Mouse (Mus musculus): ENCODE results near the gene Izumo4. TPM values are rescaled to one million over a fixed set of nuclear protein-coding genes. Genes with fewer than 3 reads are reported as not detected.
A peak's percentile ranks its signal among the peaks of the same experiment; 100 is the strongest.

The Izumo4 gene
- total and polyA plus RNA-seq, 3 experiments, result 2.7 to 9.6 (median 5.9) TPM

- Histone ChIP-seq H3K27me3 (replicated peaks) (no peaks in the 10 kb centered on the region), H3K79me2 (replicated peaks; ENCODE audit: control insufficient read depth, extremely low read depth, insufficient read depth, poor library complexity, severe bottlenecking) (peaks cover 30% of the 10 kb centered on the region), H3K27ac (ENCODE audit: insufficient read depth, low read depth) (peak overlapping the region; percentile 93), H3K9me3 (replicated peaks; ENCODE audit: low read length) (no peaks in the 10 kb centered on the region), H3K9ac (ENCODE audit: insufficient read depth, low read depth) (peak overlapping the region; percentile 26; the same call in 1 of the 2 replicates), H3K4me3 (replicated peaks in 1 of 3; ENCODE audit: low read depth in 2 of 3, low read length in 2 of 3, poor library complexity in 1 of 3) (peak overlapping the region in 2 of 3 experiments; percentile 14 to 35), H3K4me2 (ENCODE audit: insufficient read depth, low read depth, poor library complexity, severe bottlenecking) (peak overlapping the region; percentile 43), H3K4me1 (ENCODE audit: control insufficient read depth in 1 of 2, insufficient read depth in 2 of 2) (peaks cover 35 to 70% of the 10 kb centered on the region in 2 experiments), H3K36me3 (replicated peaks in 1 of 2; ENCODE audit: control insufficient read depth in 1 of 2, insufficient read depth in 1 of 2, low read length in 1 of 2) (peaks cover 0 to 20% of the 10 kb centered on the region in 2 experiments)
- dilution Hi-C loops (cut with MboI; ENCODE audit: extremely low pct_ligation_motif_present, extremely low pct_unique_long_range_greater_than_20kb, low sequenced_read_pairs) (no loop called here), in situ Hi-C loops (cut with MboI; ENCODE audit: low pct_ligation_motif_present, low pct_unique_long_range_greater_than_20kb, low sequenced_read_pairs) (loop anchor here (25.0 kb wide), 1 partner anchor 261 kb away; the partner anchor contains the start of gene Tcf3)
- DNase-seq (ENCODE audit: extremely low read depth), result no peak
- no peak for TF ChIP-seq CHD1 (IDR thresholded peaks at IDR 0.05; ENCODE audit: low read depth, low read length)
- TF ChIP-seq BHLHE40 (IDR thresholded peaks at IDR 0.05; ENCODE audit: low read depth, low read length), result no peak
- no peak for TF ChIP-seq ETS1 (conservative IDR thresholded peaks at IDR 0.05; ENCODE audit: low read depth, low read length)
- TF ChIP-seq EP300 (IDR thresholded peaks at IDR 0.05; ENCODE audit: low read length), result no peak
- no peak for TF ChIP-seq GABPA (IDR thresholded peaks at IDR 0.05; ENCODE audit: insufficient replicate concordance, low read depth, low read length)
- no peak for TF ChIP-seq E2F4 (IDR thresholded peaks at IDR 0.05; ENCODE audit: insufficient replicate concordance, low read depth, low read length)
- no peak for TF ChIP-seq NELFE (IDR thresholded peaks at IDR 0.05; ENCODE audit: low read depth, low read length)
- TF ChIP-seq MAX (IDR thresholded peaks at IDR 0.05; ENCODE audit: low read length), result no peak
- no peak for TF ChIP-seq KAT2A (IDR thresholded peaks at IDR 0.05; ENCODE audit: insufficient replicate concordance, low read length)
- TF ChIP-seq JUN (IDR thresholded peaks at IDR 0.05; ENCODE audit: insufficient read depth, low read depth, low read length), result no peak
- TF ChIP-seq ZKSCAN1 (IDR thresholded peaks at IDR 0.05; ENCODE audit: borderline replicate concordance, low read depth, low read length), result no peak
- no peak for TF ChIP-seq SIN3A (IDR thresholded peaks at IDR 0.05; ENCODE audit: low read length)
- TF ChIP-seq CHD2 (IDR thresholded peaks at IDR 0.05; ENCODE audit: low read length), result no peak
- no peak for TF ChIP-seq POLR2A (IDR thresholded peaks at IDR 0.05; ENCODE audit: low read depth, low read length)
- no peak for TF ChIP-seq UBTF (IDR thresholded peaks at IDR 0.05; ENCODE audit: low read depth, low read length)
Observed at GRCm38 (mm10) chr10:80697812-80698211, 4.2 kb upstream of the Izumo4 start.

DNA sequence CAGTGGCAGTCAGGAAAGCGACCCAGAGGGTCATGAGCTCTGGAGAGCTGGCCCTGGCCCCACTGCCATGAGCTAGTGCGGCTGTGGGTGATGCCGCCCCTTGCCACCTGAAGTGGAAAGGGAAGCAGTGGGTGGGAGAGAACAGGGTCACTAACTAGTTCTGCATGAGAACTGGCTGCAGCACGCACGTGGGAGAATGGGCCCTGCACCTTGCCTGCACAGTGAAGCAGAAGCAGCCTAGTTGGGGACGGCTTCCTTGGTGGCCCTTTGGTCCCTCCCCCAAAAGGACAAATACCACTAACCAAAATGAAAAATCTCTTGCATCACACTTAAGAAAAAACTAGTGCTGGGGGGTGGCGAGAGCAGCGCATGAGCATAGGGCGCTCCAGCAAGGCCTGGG, 3.4 kb upstream of the Izumo4 start:
- peaks cover 0 to 15% of the 10 kb centered on the region in 2 experiments for H3K36me3 ChIP-seq (replicated peaks in 1 of 2; ENCODE audit: control insufficient read depth in 1 of 2, insufficient read depth in 1 of 2, low read length in 1 of 2)
- H3K4me3 ChIP-seq (replicated peaks in 1 of 3; ENCODE audit: low read depth in 2 of 3, low read length in 2 of 3, poor library complexity in 1 of 3), result peak overlapping the region in 2 of 3 experiments; percentile 27 to 35
- no peak for DNase-seq (ENCODE audit: extremely low read depth)
- H3K27me3 ChIP-seq (replicated peaks), result no peaks in the 10 kb centered on the region
- peak overlapping the region; percentile 43 for H3K4me2 ChIP-seq (ENCODE audit: insufficient read depth, low read depth, poor library complexity, severe bottlenecking)
- H3K4me1 ChIP-seq (ENCODE audit: control insufficient read depth in 1 of 2, insufficient read depth in 2 of 2), result peaks cover 32 to 69% of the 10 kb centered on the region in 2 experiments
- in situ Hi-C loops (cut with MboI; ENCODE audit: low pct_ligation_motif_present, low pct_unique_long_range_greater_than_20kb, low sequenced_read_pairs), result loop anchor here (25.0 kb wide), 1 partner anchor 261 kb away; the partner anchor contains the start of gene Tcf3
- dilution Hi-C loops (cut with MboI; ENCODE audit: extremely low pct_ligation_motif_present, extremely low pct_unique_long_range_greater_than_20kb, low sequenced_read_pairs), result no loop called here
- H3K9me3 ChIP-seq (replicated peaks; ENCODE audit: low read length), result no peaks in the 10 kb centered on the region
- peaks cover 23% of the 10 kb centered on the region for H3K79me2 ChIP-seq (replicated peaks; ENCODE audit: control insufficient read depth, extremely low read depth, insufficient read depth, poor library complexity, severe bottlenecking)
- peak overlapping the region; percentile 93 for H3K27ac ChIP-seq (ENCODE audit: insufficient read depth, low read depth)
- H3K9ac ChIP-seq (ENCODE audit: insufficient read depth, low read depth), result no peak overlapping the region
- TF ChIP-seq BHLHE40 (IDR thresholded peaks at IDR 0.05; ENCODE audit: low read depth, low read length), result no peak
- no peak for TF ChIP-seq MAFK (IDR thresholded peaks at IDR 0.05; ENCODE audit: insufficient replicate concordance, low read length)
- TF ChIP-seq MAZ (IDR thresholded peaks at IDR 0.05; ENCODE audit: low read depth, low read length), result no peak
- TF ChIP-seq USF2 (conservative IDR thresholded peaks at IDR 0.05; ENCODE audit: low read depth, low read length), result no peak
- TF ChIP-seq SIN3A (IDR thresholded peaks at IDR 0.05; ENCODE audit: low read length), result 0 out of 2 replicates have a peak, but pooled peaks have one; percentile 21
- TF ChIP-seq USF1 (IDR thresholded peaks at IDR 0.05; ENCODE audit: low read depth, low read length), result no peak
- TF ChIP-seq MXI1 (IDR thresholded peaks at IDR 0.05; ENCODE audit: low read depth, low read length), result no peak; the same call in none of the 2 replicates
- no peak for TF ChIP-seq CHD2 (IDR thresholded peaks at IDR 0.05; ENCODE audit: low read length)
- 0 out of 2 replicates have a peak, but pooled peaks have one; percentile 27 for TF ChIP-seq MYC (IDR thresholded peaks at IDR 0.05; ENCODE audit: low read depth, low read length)
- no peak for TF ChIP-seq HCFC1 (IDR thresholded peaks at IDR 0.05; ENCODE audit: low read depth, low read length)
- no peak for TF ChIP-seq PAX5 (IDR thresholded peaks at IDR 0.05; ENCODE audit: low read length)
- TF ChIP-seq NRF1 (IDR thresholded peaks at IDR 0.05; ENCODE audit: low read depth, low read length), result peak; percentile 32; the same call in 1 of the 2 replicates
- 0 out of 2 replicates have a peak, but pooled peaks have one; percentile 8 for TF ChIP-seq MAX (IDR thresholded peaks at IDR 0.05; ENCODE audit: low read length)
- 0 out of 2 replicates have a peak, but pooled peaks have one; percentile 11 for TF ChIP-seq ZNF384 (IDR thresholded peaks at IDR 0.05; ENCODE audit: low read depth, low read length)
- TF ChIP-seq CHD1 (IDR thresholded peaks at IDR 0.05; ENCODE audit: low read depth, low read length), result no peak

Measured in CH12.LX (cell line).